Comparison of ENCODE assay signal across 24 mouse cellular contexts in the genomic region with DNA sequence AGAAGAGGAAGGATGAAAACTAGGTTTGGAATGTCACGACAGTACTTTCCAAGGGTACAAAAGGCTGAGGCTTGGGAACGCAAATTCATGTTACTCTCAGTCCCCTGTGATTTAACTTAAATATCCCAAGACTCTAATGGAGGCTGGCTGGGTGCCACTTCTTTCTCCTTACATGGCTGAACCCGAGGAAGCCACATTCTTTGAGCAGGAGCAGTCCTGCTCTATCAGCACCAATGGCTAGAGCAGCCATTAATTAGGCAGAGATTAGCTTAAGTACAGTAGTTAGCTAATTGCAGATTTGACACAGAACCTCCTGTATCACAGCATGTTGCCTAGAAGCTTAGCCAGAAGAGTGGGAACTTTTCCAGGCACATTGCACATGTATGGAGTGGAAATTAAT.
DNase-seq lines count a peak whose midpoint lies in the region; ATAC-seq lines count a peak whose summit lies in the region.
"Had no signal": no experiment of that assay in that cellular context is flagged by ENCODE, and none has a peak within 500 bp of the region (broad histone marks: within the 10 kb centered on the region; RNA-seq: fewer than 3 reads in every experiment).

No protein-coding gene starts in this region.

- H3K9me3 ChIP-seq in forebrain, embryonic 16.5 days (ENCODE audit: control insufficient read depth, low read length), result no peaks in the 10 kb centered on the region
- H3K9me3 ChIP-seq: embryonic facial prominence, embryonic 12.5 days; heart, embryonic 13.5 days; hindbrain, embryonic 12.5 days; limb, embryonic 15.5 days; megakaryocyte, embryonic 14.5 days; neural tube, embryonic 12.5 days had no signal

- H3K27ac ChIP-seq in forebrain, embryonic 16.5 days (ENCODE audit: low read length), result no peak overlapping the region
- H3K27ac ChIP-seq: embryonic facial prominence, embryonic 12.5 days; heart, adult 2 months; heart, embryonic 13.5 days; hindbrain, embryonic 12.5 days; limb, embryonic 15.5 days; liver, embryonic 14.5 days; neural tube, embryonic 12.5 days had no signal

- peaks cover 3% of the 10 kb centered on the region; the same call in 1 of the 2 replicates for H3K4me1 ChIP-seq in forebrain, embryonic 16.5 days (replicated peaks; ENCODE audit: control insufficient read depth, insufficient read depth, low read length)
- H3K4me1 ChIP-seq: embryonic facial prominence, embryonic 12.5 days; heart, embryonic 13.5 days; hindbrain, embryonic 12.5 days; limb, embryonic 15.5 days; megakaryocyte, embryonic 14.5 days; neural tube, embryonic 12.5 days had no signal

- no peak overlapping the region for H3K4me3 ChIP-seq in forebrain, embryonic 16.5 days (replicated peaks; ENCODE audit: low read length)
- H3K4me3 ChIP-seq: embryonic facial prominence, embryonic 12.5 days; heart, adult 2 months; heart, embryonic 13.5 days; hindbrain, embryonic 12.5 days; limb, embryonic 15.5 days; megakaryocyte, embryonic 14.5 days; neural tube, embryonic 12.5 days had no signal

- DNase-seq in cerebellum, postnatal 10 days, result peak; percentile 2 to 3
- DNase-seq in cerebellum, adult 8-10 months, result no peak
- peak; percentile 30 for DNase-seq in kidney, postnatal 10 days
- DNase-seq in kidney, adult 11 months, result no peak
- peak; percentile 16 to 17 for DNase-seq in right cerebral cortex, postnatal 10 days (ENCODE audit: low spot score in 2 of 2)
- no peak for DNase-seq in right cerebral cortex, postnatal 25 days
- DNase-seq: adrenal gland, adult 8-10 months; cerebellum, adult 9-11 months; gastrocnemius, postnatal 14 days; heart, adult 2 months; heart, postnatal 14 days; layer of hippocampus, adult 9-11 months; lung, embryonic 14.5 days; midbrain, embryonic 14.5 days had no signal

- H3K36me3 ChIP-seq in forebrain, embryonic 16.5 days (ENCODE audit: control insufficient read depth, insufficient read depth), result no peaks in the 10 kb centered on the region
- H3K36me3 ChIP-seq: embryonic facial prominence, embryonic 12.5 days; heart, embryonic 13.5 days; hindbrain, embryonic 12.5 days; limb, embryonic 15.5 days; neural tube, embryonic 12.5 days had no signal

- H3K4me2 ChIP-seq in forebrain, embryonic 16.5 days (ENCODE audit: low read length), result no peak overlapping the region
- H3K4me2 ChIP-seq: embryonic facial prominence, embryonic 12.5 days; heart, embryonic 13.5 days; hindbrain, embryonic 12.5 days; limb, embryonic 15.5 days; lung, embryonic 14.5 days; neural tube, embryonic 12.5 days had no signal

- no peaks in the 10 kb centered on the region for H3K27me3 ChIP-seq in forebrain, embryonic 16.5 days (replicated peaks; ENCODE audit: control insufficient read depth, insufficient read depth, low read length)
- H3K27me3 ChIP-seq: embryonic facial prominence, embryonic 12.5 days; heart, embryonic 13.5 days; hindbrain, embryonic 12.5 days; limb, embryonic 15.5 days; megakaryocyte, embryonic 14.5 days; neural tube, embryonic 12.5 days had no signal

- 14% methylated on average over 3 of the region's 3 CpGs for WGBS in forebrain, embryonic 16.5 days

- ATAC-seq in forebrain, embryonic 16.5 days, result peak; percentile 87
- no peak for ATAC-seq in erythroblast, adult 5-6 weeks (replicated peaks; ENCODE audit: low FRiP score, poor library complexity, severe bottlenecking)
- ATAC-seq: activated CD4-positive, CD25-positive, alpha-beta regulatory T cell, adult 4 months had no signal

- H3K9ac ChIP-seq in forebrain, embryonic 16.5 days (replicated peaks; ENCODE audit: low read depth, low read length), result no peak overlapping the region
- H3K9ac ChIP-seq: embryonic facial prominence, embryonic 12.5 days; heart, embryonic 13.5 days; hindbrain, embryonic 12.5 days; limb, embryonic 15.5 days; liver, embryonic 14.5 days; lung, embryonic 14.5 days; neural tube, embryonic 12.5 days had no signal

Comparison
In these comparisons a context has a peak if more than half of its experiments do, and no peak if none do; other contexts are left out.
1. DNase-seq: peak in cerebellum, postnatal 10 days (2 of 2), kidney, postnatal 10 days (single experiment) and right cerebral cortex, postnatal 10 days (2 of 2); none in cerebellum, adult 8-10 months (single experiment), kidney, adult 11 months (single experiment) and right cerebral cortex, postnatal 25 days (single experiment).